Mouse (Mus musculus): ENCODE results near the gene Arl8b.
"Not testable (repeated sequence)": the region's sequence is repeated elsewhere in the genome, so short reads cannot be mapped to it uniquely, and the experiment has no call there.

Arl8b gene

GRCm38 (mm10) chr6:108835765-108836691 lies 53.1 kb downstream of the Arl8b start:
- DNase-seq (ENCODE audit: low spot score): no peak

- DNase-seq (ENCODE audit: low spot score): no peak
Observed at GRCm38 (mm10) chr6:108837081-108837480, 54.2 kb downstream of the Arl8b start.

GRCm38 (mm10) chr6:108837958-108838357 lies 55.1 kb downstream of the Arl8b start:
- no peak for DNase-seq (ENCODE audit: low spot score)

DNA sequence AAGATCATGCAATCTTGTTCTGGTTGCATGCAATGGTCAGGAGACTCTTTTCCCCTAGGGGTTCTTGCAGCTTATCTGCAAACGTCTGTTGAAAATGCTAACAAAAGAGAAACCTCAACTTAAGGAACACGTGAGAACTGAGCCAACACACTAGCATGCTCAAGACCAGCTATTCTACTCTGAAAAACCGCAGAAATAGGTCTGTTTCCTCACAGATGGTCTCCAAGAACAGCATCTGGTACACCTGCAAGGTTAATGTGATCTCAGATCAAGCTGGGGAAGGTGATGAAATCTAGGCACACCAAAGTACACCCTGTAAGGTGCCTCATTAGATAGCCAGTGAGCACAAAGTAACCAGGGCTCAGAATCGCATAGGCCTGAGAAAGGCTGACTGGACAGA lies 56.5 kb downstream of the Arl8b start:
- no peak for DNase-seq (ENCODE audit: low spot score)

DNA sequence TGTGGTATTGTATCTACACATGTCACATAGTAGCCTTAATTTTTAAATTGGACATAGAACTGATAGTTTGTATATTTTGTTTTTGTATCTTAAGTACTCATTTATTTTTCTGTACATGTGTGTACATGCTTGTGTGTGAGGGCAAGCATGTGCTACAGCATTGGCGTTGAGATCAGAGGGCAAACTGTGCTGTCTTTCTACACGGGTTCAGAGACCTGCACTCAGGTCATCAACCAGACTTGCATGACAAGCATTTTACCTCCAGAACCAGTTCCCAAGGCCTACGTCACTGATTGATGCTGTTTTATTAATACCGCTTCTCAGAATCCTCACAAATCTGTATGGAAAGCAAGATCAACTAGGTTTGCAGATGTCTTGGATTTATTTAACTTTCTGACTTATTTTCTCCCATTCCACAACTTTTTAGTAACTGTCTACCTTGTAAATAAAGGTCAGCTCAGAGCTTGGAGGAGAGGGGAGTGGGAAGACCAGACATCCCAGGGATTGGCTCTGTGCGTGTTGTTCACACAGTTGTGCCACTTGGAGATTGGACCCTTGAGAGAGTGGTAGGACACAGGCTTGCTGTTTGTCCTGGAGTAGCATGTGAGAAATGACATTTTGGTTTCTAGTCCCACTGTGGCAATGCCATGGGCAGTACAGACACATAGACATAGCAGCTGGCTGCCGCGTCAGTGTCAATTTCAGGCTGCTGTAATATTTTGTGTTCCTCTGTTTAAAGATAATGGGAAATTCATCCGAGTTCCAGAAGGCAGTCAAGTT lies 58.2 kb downstream of the Arl8b start:
- no peak for DNase-seq (ENCODE audit: low spot score)

GRCm38 (mm10) chr6:108843664-108844063 lies 60.8 kb downstream of the Arl8b start:
- DNase-seq (ENCODE audit: low spot score): no peak

DNA sequence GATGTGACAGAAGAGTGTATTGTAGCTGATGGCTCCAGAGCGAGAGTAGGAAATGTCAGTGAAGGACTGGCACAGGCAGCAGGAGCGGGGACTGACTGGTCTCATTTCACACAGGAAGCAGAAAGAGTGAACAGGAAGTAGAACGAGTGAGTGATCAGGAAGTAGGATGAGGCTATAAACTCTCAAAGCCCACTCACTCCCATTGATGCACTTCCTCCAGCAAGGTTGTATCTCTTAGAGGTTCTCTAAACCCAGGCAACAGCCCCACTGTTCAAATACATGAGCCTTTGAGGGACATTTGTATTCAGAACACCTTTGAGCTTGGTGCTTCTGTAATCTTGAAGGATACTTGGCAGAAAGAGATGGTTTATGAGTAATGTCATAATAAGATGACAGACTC lies 61.2 kb downstream of the Arl8b start:
- no peak for DNase-seq (ENCODE audit: low spot score)

DNA sequence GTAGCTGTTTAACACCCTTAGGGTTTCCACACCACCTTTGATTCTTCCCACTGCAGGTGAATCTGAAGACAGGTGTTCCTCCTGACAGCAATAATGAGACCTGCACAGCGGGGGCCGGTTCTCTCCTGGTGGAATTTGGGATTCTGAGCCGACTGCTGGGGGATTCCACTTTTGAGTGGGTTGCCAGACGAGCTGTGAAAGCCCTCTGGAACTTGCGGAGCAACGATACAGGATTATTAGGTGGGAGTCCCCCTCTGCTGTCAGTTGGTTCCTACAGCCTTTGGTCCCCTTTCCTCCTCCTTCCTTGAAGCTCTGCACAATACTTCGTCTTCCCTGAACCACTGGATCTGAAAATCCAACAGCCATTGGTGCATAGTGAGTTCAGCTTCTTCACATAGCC lies 61.9 kb downstream of the Arl8b start:
- DNase-seq (ENCODE audit: low spot score): no peak

DNA sequence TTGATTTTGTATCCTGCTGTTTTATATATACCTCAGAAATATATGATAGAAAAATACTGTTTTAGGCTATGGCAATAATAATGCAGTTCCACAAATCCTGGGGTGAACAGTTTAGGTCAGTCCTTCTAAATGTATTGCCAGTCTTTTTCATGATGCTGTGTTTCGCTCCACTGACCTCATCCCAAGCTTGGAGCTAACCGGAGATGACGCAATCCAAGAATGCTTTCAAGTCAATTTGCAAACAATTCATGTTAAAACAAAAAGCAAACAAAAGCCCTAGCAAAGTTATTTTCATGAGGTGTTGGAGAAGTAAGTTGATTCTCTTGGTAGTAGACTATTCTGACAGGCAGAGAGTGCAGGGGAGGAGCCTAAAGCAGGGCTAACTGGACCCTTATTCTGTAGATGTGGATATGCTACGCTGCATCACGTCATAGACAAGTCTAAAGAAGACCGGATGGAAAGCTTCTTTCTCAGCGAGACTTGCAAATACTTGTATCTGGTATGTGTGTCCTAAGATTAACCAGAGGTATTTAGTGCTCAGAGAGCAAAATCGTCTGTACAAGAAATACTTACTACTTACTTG lies 69.3 kb downstream of the Arl8b start:
- DNase-seq (ENCODE audit: low spot score): no peak

GRCm38 (mm10) chr6:108852986-108853385 lies 70.1 kb downstream of the Arl8b start:
- no peak for DNase-seq (ENCODE audit: low spot score)

DNA sequence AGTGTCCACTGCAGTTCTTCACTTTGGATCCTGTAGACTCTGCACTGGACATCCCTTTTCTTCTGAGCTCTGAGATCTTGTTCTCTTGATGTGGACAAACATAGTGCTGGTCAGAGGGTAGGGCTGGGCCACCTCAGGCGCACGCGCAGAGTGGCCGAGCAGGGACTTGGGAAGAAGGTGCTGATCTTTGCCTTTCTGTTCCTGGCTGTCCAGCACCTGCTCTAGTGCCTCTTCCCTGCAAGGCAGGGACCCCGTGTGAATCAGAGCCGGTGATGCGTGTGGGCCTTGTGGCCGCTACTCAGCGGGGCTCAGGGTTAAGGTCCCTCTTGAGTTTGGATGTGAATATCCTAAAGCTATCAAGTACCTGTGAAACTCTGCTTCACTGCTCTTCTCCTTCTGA lies 75.7 kb downstream of the Arl8b start:
- DNase-seq (ENCODE audit: low spot score): no peak

DNA sequence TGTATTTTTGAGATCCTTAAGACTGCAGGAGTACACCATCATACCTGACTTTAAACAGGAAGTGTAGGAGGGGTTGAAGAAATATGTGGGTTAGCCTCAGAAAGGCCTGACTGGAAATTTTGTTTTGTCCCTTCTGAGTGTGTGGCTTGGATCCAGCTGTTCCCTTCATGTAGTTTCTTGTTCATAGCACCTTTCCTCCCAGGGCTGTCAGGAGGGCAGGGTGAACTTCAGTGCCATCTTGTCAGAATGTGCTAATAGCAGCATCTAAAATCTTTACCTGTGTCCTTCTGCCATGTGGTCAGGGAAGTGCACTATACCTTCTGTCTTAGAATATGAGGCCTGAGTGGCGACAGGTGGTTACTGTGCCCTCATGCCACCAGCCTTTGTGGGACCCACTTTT lies 78.3 kb downstream of the Arl8b start:
- no peak for DNase-seq (ENCODE audit: low spot score)

- DNase-seq (ENCODE audit: low spot score): peak; percentile 50
Observed at GRCm38 (mm10) chr6:108862548-108862947, 79.6 kb downstream of the Arl8b start.

- no peak for DNase-seq (ENCODE audit: low spot score)
Observed at GRCm38 (mm10) chr6:108866317-108866716, 83.4 kb downstream of the Arl8b start.

DNA sequence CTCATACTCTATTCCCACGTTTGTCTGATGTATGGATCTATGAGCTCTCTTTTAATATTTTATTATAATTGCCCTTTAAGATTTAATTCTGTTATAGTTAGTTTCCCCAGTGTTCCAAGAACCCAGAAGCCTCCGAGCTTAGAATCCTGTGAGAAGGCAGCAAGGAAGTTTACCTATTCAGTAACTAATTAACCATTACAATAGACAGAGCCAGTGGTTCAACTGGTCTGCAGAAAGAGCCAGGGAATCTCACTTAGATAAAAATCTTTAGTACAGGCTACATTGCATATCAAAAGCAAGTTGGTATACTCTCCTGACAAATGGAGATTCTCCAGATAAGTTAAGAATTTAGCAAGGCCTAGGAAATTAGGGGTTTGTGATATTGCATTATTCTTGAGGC lies 86.1 kb downstream of the Arl8b start:
- DNase-seq (ENCODE audit: low spot score): not testable (repeated sequence)

DNA sequence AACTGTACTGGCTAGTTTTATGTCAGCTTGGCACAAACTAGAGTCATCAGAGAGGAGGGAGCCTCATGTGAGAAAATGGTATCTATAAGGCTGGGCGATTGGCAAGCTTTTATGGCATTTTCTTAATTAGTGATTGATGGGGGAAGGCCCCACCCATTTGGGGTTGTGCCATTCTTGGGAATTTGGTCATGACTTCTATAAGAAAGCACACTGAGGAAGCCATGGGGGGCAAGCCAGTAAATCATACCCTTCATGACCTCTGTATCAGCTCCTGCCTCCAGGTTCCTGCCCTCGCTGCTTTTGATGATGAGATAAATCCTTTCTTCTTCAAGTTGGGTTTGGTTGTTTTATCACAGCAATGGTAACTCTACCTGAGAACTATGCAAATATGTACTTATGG lies 87.5 kb downstream of the Arl8b start:
- DNase-seq (ENCODE audit: low spot score): no peak

GRCm38 (mm10) chr6:108871251-108871650 lies 88.4 kb downstream of the Arl8b start:
- DNase-seq (ENCODE audit: low spot score): no peak

Data from testis, postnatal 10 days (tissue).